Mouse (Mus musculus): Measurements from ENCODE around the gene Kremen1. TPM values are rescaled to one million over a fixed set of nuclear protein-coding genes. Genes with fewer than 3 reads are reported as not detected.

Kremen1 gene
- polyA plus RNA-seq, 1 experiment from 2014 or later: 4.8 TPM

DNA sequence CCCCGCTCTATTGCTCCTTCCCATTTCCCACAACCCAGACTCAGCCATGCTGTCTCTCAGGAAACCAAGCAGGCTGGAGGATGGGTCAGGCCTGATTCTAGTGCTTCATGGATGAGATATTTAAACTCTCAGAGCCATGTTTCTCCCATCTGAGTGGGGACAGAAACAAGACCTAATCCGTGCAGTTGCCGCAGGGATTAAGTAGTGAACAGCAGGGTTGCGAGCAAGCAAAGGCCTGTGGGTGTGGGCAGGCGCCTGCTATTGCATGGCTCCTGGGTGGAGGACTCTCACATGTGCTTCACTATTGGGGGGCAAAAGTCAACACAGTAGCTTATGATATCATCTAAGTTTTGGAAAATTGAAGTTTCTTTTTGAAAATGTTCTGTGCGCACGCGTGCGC lies 76.5 kb downstream of the Kremen1 start:
- Histone ChIP-seq H3K4me3 (ENCODE audit: low read length) (no peak overlapping the region), H3K9me3 (ENCODE audit: control insufficient read depth, low read length) (no peaks in the 10 kb centered on the region), H3K9ac (ENCODE audit: low read depth, low read length) (no peak overlapping the region), H3K36me3 (ENCODE audit: control insufficient read depth, insufficient read depth, low read length) (no peaks in the 10 kb centered on the region), H3K4me1 (ENCODE audit: control insufficient read depth, insufficient read depth, low read depth, low read length) (peaks cover 3% of the 10 kb centered on the region; the same call in 1 of the 2 replicates), H3K27ac (ENCODE audit: low read depth, low read length) (no peak overlapping the region), H3K4me2 (ENCODE audit: low read length) (no peak overlapping the region), H3K27me3 (replicated peaks; ENCODE audit: control insufficient read depth, insufficient read depth, low read length) (no peaks in the 10 kb centered on the region)
- 77% methylated on average over 9 of the region's 9 CpGs for WGBS
- peak; percentile 18; the same call in 1 of the 2 replicates for ATAC-seq

DNA sequence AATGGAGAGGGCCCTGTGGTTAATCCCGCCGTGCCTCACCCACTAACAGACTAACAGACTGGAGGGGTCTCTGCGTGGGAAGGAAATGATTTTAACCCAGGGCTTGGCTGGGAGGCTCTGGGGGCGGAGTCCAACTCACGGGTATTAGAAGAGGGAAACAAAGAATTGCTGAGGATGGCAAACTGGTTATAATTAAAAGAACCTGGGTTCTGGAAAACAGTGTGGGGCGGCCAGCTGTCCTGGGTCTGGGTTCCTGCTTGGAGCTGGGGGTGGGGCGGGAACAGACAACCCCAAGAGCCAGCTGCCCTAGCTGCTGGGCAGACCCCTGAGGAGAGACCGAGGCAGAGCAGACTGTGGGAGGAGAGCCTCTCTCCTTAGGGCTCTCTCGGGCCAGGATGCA lies 77.1 kb downstream of the Kremen1 start:
- peak; percentile 48; the same call in 1 of the 2 replicates for ATAC-seq
- Histone ChIP-seq H3K4me3 (ENCODE audit: low read length) (no peak overlapping the region), H3K36me3 (ENCODE audit: control insufficient read depth, insufficient read depth, low read length) (no peaks in the 10 kb centered on the region), H3K9ac (ENCODE audit: low read depth, low read length) (no peak overlapping the region), H3K9me3 (ENCODE audit: control insufficient read depth, low read length) (no peaks in the 10 kb centered on the region), H3K4me2 (ENCODE audit: low read length) (no peak overlapping the region), H3K27ac (ENCODE audit: low read depth, low read length) (no peak overlapping the region), H3K4me1 (ENCODE audit: control insufficient read depth, insufficient read depth, low read depth, low read length) (peaks cover 3% of the 10 kb centered on the region; the same call in 1 of the 2 replicates), H3K27me3 (replicated peaks; ENCODE audit: control insufficient read depth, insufficient read depth, low read length) (no peaks in the 10 kb centered on the region)
- WGBS: 20% methylated on average over 9 of the region's 9 CpGs

- ATAC-seq: no peak
- no peak overlapping the region for H3K9ac ChIP-seq (ENCODE audit: low read depth, low read length)
- H3K4me3 ChIP-seq (ENCODE audit: low read length): no peak overlapping the region
- H3K36me3 ChIP-seq (ENCODE audit: control insufficient read depth, insufficient read depth, low read length): no peaks in the 10 kb centered on the region
- peaks cover 3% of the 10 kb centered on the region; the same call in 1 of the 2 replicates for H3K4me1 ChIP-seq (ENCODE audit: control insufficient read depth, insufficient read depth, low read depth, low read length)
- no peaks in the 10 kb centered on the region for H3K9me3 ChIP-seq (ENCODE audit: control insufficient read depth, low read length)
- H3K27ac ChIP-seq (ENCODE audit: low read depth, low read length): no peak overlapping the region
- no peaks in the 10 kb centered on the region for H3K27me3 ChIP-seq (replicated peaks; ENCODE audit: control insufficient read depth, insufficient read depth, low read length)
- H3K4me2 ChIP-seq (ENCODE audit: low read length): no peak overlapping the region
- 64% methylated on average over 4 of the region's 4 CpGs for WGBS
These were observed 78.5 kb downstream of the Kremen1 start for GRCm38 (mm10) chr11:5182870-5183269.

- Histone ChIP-seq H3K36me3 (ENCODE audit: control insufficient read depth, insufficient read depth, low read length) (no peaks in the 10 kb centered on the region), H3K27ac (ENCODE audit: low read depth, low read length) (no peak overlapping the region), H3K9ac (ENCODE audit: low read depth, low read length) (no peak overlapping the region), H3K27me3 (replicated peaks; ENCODE audit: control insufficient read depth, insufficient read depth, low read length) (no peaks in the 10 kb centered on the region), H3K4me1 (ENCODE audit: control insufficient read depth, insufficient read depth, low read depth, low read length) (peaks cover 3% of the 10 kb centered on the region; the same call in 1 of the 2 replicates), H3K4me2 (ENCODE audit: low read length) (no peak overlapping the region), H3K9me3 (ENCODE audit: control insufficient read depth, low read length) (no peaks in the 10 kb centered on the region), H3K4me3 (ENCODE audit: low read length) (no peak overlapping the region)
- WGBS: 26% methylated on average over 13 of the region's 13 CpGs
- no peak for ATAC-seq
These were observed 79.4 kb downstream of the Kremen1 start for GRCm38 (mm10) chr11:5181850-5182404.

DNA sequence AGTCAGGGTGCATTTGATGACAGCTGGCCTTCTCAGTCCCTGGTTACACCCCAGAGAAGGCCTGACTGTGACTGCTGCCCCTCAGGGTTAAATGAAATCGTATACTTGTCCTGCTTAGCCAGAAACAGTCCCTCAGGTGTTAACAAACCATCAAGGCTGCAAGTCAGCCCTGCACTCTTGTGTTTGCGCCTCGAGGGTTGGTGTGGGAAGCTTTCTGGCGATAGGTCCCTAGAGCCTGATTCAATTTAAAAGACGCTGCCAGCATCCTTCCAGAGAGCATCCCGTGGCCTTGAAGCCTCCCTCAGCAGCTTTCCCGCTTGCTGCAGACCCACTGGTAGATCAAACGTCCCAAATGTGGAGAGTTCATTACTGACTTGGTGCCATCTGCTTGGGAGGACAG lies 82.0 kb downstream of the Kremen1 start:
- Histone ChIP-seq H3K4me2 (ENCODE audit: low read length) (no peak overlapping the region), H3K36me3 (ENCODE audit: control insufficient read depth, insufficient read depth, low read length) (no peaks in the 10 kb centered on the region), H3K4me3 (ENCODE audit: low read length) (no peak overlapping the region), H3K27me3 (replicated peaks; ENCODE audit: control insufficient read depth, insufficient read depth, low read length) (no peaks in the 10 kb centered on the region), H3K27ac (ENCODE audit: low read depth, low read length) (no peak overlapping the region; the same call in 1 of the 2 replicates), H3K4me1 (ENCODE audit: control insufficient read depth, insufficient read depth, low read depth, low read length) (no peaks in the 10 kb centered on the region), H3K9ac (ENCODE audit: low read depth, low read length) (no peak overlapping the region; the same call in 1 of the 2 replicates), H3K9me3 (ENCODE audit: control insufficient read depth, low read length) (no peaks in the 10 kb centered on the region)
- no peak for ATAC-seq
- WGBS: 40% methylated on average over 8 of the region's 8 CpGs

DNA sequence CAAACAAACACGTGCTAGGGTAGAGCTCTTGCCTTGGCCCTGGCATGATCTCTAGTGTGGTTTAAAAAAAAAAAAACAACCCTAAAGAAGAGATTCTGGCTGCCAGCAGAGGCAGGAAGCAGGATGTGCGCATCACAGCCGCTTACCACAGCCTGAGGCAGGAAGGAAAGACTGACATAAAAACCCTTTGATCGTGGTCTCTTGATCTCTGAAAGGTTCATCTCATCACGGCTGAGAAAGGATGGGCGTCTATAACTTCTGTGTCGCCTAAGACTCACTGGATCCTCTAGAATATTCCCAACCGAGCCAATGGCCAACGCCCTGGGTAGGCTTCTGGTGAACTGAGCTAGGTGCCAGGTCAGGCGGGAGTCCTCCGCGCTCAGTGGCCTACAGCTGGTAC lies 84.2 kb downstream of the Kremen1 start:
- H3K4me1 ChIP-seq (ENCODE audit: control insufficient read depth, insufficient read depth, low read depth, low read length): no peaks in the 10 kb centered on the region
- no peak overlapping the region for H3K4me2 ChIP-seq (ENCODE audit: low read length)
- no peak overlapping the region for H3K27ac ChIP-seq (ENCODE audit: low read depth, low read length)
- H3K27me3 ChIP-seq (replicated peaks; ENCODE audit: control insufficient read depth, insufficient read depth, low read length): no peaks in the 10 kb centered on the region
- no peak overlapping the region for H3K4me3 ChIP-seq (ENCODE audit: low read length)
- no peaks in the 10 kb centered on the region for H3K36me3 ChIP-seq (ENCODE audit: control insufficient read depth, insufficient read depth, low read length)
- no peak overlapping the region for H3K9ac ChIP-seq (ENCODE audit: low read depth, low read length)
- no peak for ATAC-seq
- WGBS: 82% methylated on average over 12 of the region's 12 CpGs
- no peaks in the 10 kb centered on the region for H3K9me3 ChIP-seq (ENCODE audit: control insufficient read depth, low read length)

- WGBS: 75% methylated on average over 8 of the region's 8 CpGs
- H3K9me3 ChIP-seq (ENCODE audit: control insufficient read depth, low read length): no peaks in the 10 kb centered on the region
- H3K9ac ChIP-seq (ENCODE audit: low read depth, low read length): no peak overlapping the region
- no peak overlapping the region for H3K4me2 ChIP-seq (ENCODE audit: low read length)
- no peaks in the 10 kb centered on the region for H3K36me3 ChIP-seq (ENCODE audit: control insufficient read depth, insufficient read depth, low read length)
- no peaks in the 10 kb centered on the region for H3K4me1 ChIP-seq (ENCODE audit: control insufficient read depth, insufficient read depth, low read depth, low read length)
- H3K27ac ChIP-seq (ENCODE audit: low read depth, low read length): no peak overlapping the region
- no peaks in the 10 kb centered on the region for H3K27me3 ChIP-seq (replicated peaks; ENCODE audit: control insufficient read depth, insufficient read depth, low read length)
- ATAC-seq: no peak
- H3K4me3 ChIP-seq (ENCODE audit: low read length): no peak overlapping the region
These were observed 84.7 kb downstream of the Kremen1 start for GRCm38 (mm10) chr11:5176685-5177084.

DNA sequence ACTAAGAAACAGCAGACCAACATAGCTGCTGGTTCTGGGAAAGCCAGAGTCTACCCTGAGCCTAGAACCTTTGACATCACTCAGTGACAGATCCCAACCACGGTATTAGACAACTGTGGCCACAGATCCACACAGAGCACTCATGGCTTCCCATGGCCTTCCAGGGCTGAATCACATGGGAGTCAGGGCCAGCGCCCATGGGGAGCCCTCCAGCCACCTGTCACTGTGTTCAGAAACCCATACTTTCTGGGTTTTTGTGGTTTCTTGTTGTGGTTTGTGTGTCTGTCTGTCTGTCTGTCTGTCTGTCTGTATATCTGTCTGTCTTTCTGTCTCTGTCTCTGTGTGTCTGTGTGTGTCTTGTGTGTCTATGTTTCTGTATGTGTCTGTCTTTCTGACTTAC lies 85.5 kb downstream of the Kremen1 start:
- no peak for ATAC-seq
- Histone ChIP-seq H3K27me3 (replicated peaks; ENCODE audit: control insufficient read depth, insufficient read depth, low read length) (no peaks in the 10 kb centered on the region), H3K27ac (ENCODE audit: low read depth, low read length) (no peak overlapping the region), H3K4me1 (ENCODE audit: control insufficient read depth, insufficient read depth, low read depth, low read length) (no peaks in the 10 kb centered on the region), H3K36me3 (ENCODE audit: control insufficient read depth, insufficient read depth, low read length) (no peaks in the 10 kb centered on the region), H3K9me3 (ENCODE audit: control insufficient read depth, low read length) (no peaks in the 10 kb centered on the region), H3K4me3 (ENCODE audit: low read length) (no peak overlapping the region), H3K4me2 (ENCODE audit: low read length) (no peak overlapping the region), H3K9ac (ENCODE audit: low read depth, low read length) (no peak overlapping the region)
- 89% methylated on average over 2 of the region's 2 CpGs for WGBS

DNA sequence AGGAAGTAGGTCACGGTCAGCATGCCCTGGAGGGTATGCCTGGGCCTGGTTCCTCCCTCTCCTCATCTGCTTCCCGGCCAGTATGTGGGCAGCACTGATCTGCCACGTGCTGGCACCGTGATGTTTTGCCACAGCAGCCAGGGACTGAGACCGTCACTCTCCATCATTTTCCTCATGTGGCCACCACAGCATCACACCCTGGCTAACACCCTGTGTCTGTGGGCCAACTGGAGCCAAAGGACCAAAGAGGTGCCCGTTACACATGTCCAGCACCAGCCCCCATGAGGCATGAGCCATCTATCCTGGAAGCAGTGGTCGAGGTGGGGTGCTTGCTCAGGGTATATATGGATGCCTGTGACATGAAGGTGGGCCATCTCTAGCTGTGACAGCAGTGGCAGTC lies 86.2 kb downstream of the Kremen1 start:
- no peak overlapping the region for H3K4me3 ChIP-seq (ENCODE audit: low read length)
- no peaks in the 10 kb centered on the region for H3K9me3 ChIP-seq (ENCODE audit: control insufficient read depth, low read length)
- H3K36me3 ChIP-seq (ENCODE audit: control insufficient read depth, insufficient read depth, low read length): no peaks in the 10 kb centered on the region
- no peaks in the 10 kb centered on the region for H3K4me1 ChIP-seq (ENCODE audit: control insufficient read depth, insufficient read depth, low read depth, low read length)
- no peak overlapping the region for H3K27ac ChIP-seq (ENCODE audit: low read depth, low read length)
- ATAC-seq: no peak
- WGBS: 88% methylated on average over 7 of the region's 7 CpGs
- H3K4me2 ChIP-seq (ENCODE audit: low read length): no peak overlapping the region
- H3K27me3 ChIP-seq (replicated peaks; ENCODE audit: control insufficient read depth, insufficient read depth, low read length): no peaks in the 10 kb centered on the region
- no peak overlapping the region for H3K9ac ChIP-seq (ENCODE audit: low read depth, low read length)
